1 mouse cellular context compared by ENCODE assay signal in genomic region chr6:146955896-146956295, GRCm38 (mm10).
TF ChIP-seq lines count a peak whose summit lies in the region.

No protein-coding gene starts in this region.

TF ChIP-seq in MEL, 35 proteins besides CTCF, POLR2A, EP300 and RAD21 (continued from another document):
- TF ChIP-seq MXI1 (IDR thresholded peaks at IDR 0.05; ENCODE audit: low read depth, low read length) (peak; percentile 39; the same call in 1 of the 2 replicates), ZC3H11A (IDR thresholded peaks at IDR 0.05; ENCODE audit: low read depth, low read length) (no peak), BHLHE40 (IDR thresholded peaks at IDR 0.05; ENCODE audit: borderline replicate concordance, low read depth, low read length) (no peak), UBTF (IDR thresholded peaks at IDR 0.05; ENCODE audit: borderline replicate concordance, insufficient read depth, low read depth, low read length) (no peak), ZNF384 (IDR thresholded peaks at IDR 0.05; ENCODE audit: low read depth, low read length) (0 out of 2 replicates have a peak, but pooled peaks have one; percentile 16)
